Mouse (Mus musculus) neural tube, embryonic 11.5 days (tissue): ENCODE measurements around the gene Ip6k2. TPM values are rescaled to one million over a fixed set of nuclear protein-coding genes. Genes with fewer than 3 reads are reported as not detected.

Experiments used
- ATAC-seq: fragments of 200-750 bp; cut with Nextera tagmentation; 2 replicates; pipeline ENCODE4 v1.8.0; 2017; ENCODE audit warnings: moderate number of reproducible peaks, mild to moderate bottlenecking, moderate TSS enrichment, moderate library complexity; ENCODE audit not compliant: insufficient read depth, low FRiP score, low TSS enrichment
- DNase-seq: peaks from one replicate; pipeline ENCODE4 v3.0.0-alpha.2; 2015; ENCODE audit warnings: low spot score
- H3K27ac ChIP-seq: fragments of 300-500 bp; sonication (generic); 2 replicates; pipeline ENCODE4 v1.5.1; 2014; ENCODE audit warnings: low read depth, mild to moderate bottlenecking, low read length
- H3K27me3 ChIP-seq: fragments of 300-500 bp; sonication (generic); 2 replicates; pipeline ENCODE4 v1.6.1; 2014; ENCODE audit warnings: mild to moderate bottlenecking, low read length, mixed read lengths; ENCODE audit not compliant: control insufficient read depth, insufficient read depth
- H3K36me3 ChIP-seq: fragments of 300-500 bp; sonication (generic); 2 replicates; pipeline ENCODE4 v1.6.1; 2014; ENCODE audit warnings: mild to moderate bottlenecking, low read length, moderate library complexity, mixed read lengths; ENCODE audit not compliant: control insufficient read depth, insufficient read depth
- H3K4me1 ChIP-seq: fragments of 300-500 bp; sonication (generic); 2 replicates; pipeline ENCODE4 v1.6.1; 2014; ENCODE audit warnings: low read length, mixed read lengths; ENCODE audit not compliant: control insufficient read depth, insufficient read depth
- H3K4me2 ChIP-seq: fragments of 300-500 bp; sonication (generic); 2 replicates; pipeline ENCODE4 v1.6.1; 2014; ENCODE audit warnings: low read depth, mild to moderate bottlenecking, moderate library complexity
- H3K4me3 ChIP-seq: fragments of 300-500 bp; sonication (generic); 2 replicates; pipeline ENCODE4 v1.5.1; 2014; ENCODE audit warnings: low read depth, low read length
- H3K9ac ChIP-seq: fragments of 300-500 bp; sonication (generic); 2 replicates; pipeline ENCODE4 v1.6.1; 2014; ENCODE audit warnings: mild to moderate bottlenecking, low read length
- H3K9me3 ChIP-seq: fragments of 300-500 bp; sonication (generic); 2 replicates; pipeline ENCODE4 v1.6.1; 2016; ENCODE audit warnings: low read length; ENCODE audit not compliant: control insufficient read depth
- WGBS: fragments of 180-500 bp; shearing (Covaris S2); extraction: QIAGEN DNeasy Blood & Tissue Kit; methylation state at CpG from one replicate; pipeline ENCODE4 v1.1.7; 2014; 5-methylcytosine and 5-hydroxymethylcytosine counted together
- polyA plus RNA-seq: library from polyadenylated mRNA; unstranded; fragments of >200 nt; fragmentation: Nextera tagmentation; extraction: Ambion mirVana; gene quantifications from 2 replicates; pipeline ENCODE4 v1.2.1, GENCODE M21; 2014

The Ip6k2 gene
- polyA plus RNA-seq, 1 experiment from 2014 or later: 129 TPM

DNA sequence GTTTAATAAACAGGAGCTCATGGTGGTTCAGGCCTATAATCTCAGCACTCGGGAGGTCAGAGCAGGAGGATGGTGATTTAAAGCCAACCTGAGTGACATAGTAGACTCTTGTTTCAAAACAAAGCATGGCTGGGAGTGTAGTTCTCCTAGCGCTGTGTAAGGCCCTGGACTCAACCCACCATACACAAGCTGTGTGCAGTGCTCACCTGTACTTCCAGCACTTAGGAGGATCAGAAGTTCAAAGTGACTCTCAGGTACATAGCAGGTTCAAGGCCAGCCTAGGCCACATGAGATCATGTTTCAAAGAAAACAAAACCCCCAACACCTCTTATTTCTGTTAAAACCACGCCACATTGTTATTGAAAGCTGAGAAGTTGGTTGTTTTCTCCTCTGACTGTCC, 5.1 kb downstream of the Ip6k2 start:
- Histone ChIP-seq H3K4me3 (no peak overlapping the region), H3K9ac (no peak overlapping the region), H3K9me3 (no peaks in the 10 kb centered on the region), H3K4me2 (no peak overlapping the region), H3K27ac (no peak overlapping the region), H3K27me3 (no peaks in the 10 kb centered on the region), H3K36me3 (no peaks in the 10 kb centered on the region), H3K4me1 (peaks cover 33% of the 10 kb centered on the region)
- no peak for DNase-seq
- ATAC-seq: no peak
- WGBS: 79% methylated on average over 3 of the region's 3 CpGs

DNA sequence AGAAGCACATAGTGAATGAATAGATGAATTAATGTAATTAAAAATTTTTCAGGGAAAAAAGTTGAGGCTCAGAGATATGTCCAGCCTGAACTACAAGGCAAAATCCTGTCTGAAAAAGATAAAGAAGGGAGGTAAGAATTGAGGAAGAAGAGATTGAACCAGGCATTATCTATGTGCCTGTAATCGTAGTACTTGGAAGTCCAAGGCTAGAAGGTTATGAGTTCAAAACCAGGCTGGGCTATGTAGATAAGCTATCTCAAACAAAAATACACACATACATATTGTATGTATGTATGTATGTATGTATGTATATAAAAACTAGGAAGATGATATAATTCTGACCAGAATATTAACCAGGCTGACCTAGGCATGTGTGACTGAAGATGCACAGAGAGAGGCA, 8.7 kb downstream of the Ip6k2 start:
- peaks cover 18% of the 10 kb centered on the region for H3K4me1 ChIP-seq
- no peak overlapping the region for H3K4me2 ChIP-seq
- H3K4me3 ChIP-seq: no peak overlapping the region
- no peaks in the 10 kb centered on the region for H3K9me3 ChIP-seq
- H3K27ac ChIP-seq: no peak overlapping the region
- H3K9ac ChIP-seq: no peak overlapping the region
- H3K36me3 ChIP-seq: peaks cover 3% of the 10 kb centered on the region; the same call in 1 of the 2 replicates
- DNase-seq (no peak), ATAC-seq (no peak)
- 95% methylated on average over 1 of the region's 1 CpGs for WGBS
- H3K27me3 ChIP-seq: no peaks in the 10 kb centered on the region

DNA sequence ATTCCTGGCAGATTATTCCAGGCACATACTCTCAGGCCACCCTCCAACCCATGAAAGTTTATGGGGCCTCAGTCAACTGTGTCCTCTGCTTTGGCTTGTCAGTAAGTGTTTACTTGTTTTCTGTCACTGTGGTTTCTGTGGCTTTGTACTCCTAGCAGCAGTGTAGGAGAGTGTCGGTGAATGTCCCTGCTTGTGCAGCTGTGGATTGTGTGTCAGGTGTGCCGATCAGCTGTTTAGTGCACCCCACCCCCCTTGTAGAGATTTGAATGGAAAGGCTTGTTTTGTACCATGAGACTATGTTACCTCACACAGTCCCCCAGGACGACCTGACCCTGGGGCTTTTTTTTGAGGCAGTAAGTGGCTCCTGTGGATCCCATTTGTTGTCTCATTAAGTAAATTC, 9.1 kb downstream of the Ip6k2 start:
- H3K36me3 ChIP-seq: peaks cover 5% of the 10 kb centered on the region; the same call in 1 of the 2 replicates
- no peak overlapping the region for H3K4me3 ChIP-seq
- H3K27ac ChIP-seq: no peak overlapping the region
- no peak overlapping the region for H3K4me2 ChIP-seq
- no peaks in the 10 kb centered on the region for H3K9me3 ChIP-seq
- no peak for ATAC-seq
- H3K27me3 ChIP-seq: no peaks in the 10 kb centered on the region
- peaks cover 15% of the 10 kb centered on the region for H3K4me1 ChIP-seq
- DNase-seq: no peak
- 65% methylated on average over 3 of the region's 3 CpGs for WGBS
- H3K9ac ChIP-seq: no peak overlapping the region

DNA sequence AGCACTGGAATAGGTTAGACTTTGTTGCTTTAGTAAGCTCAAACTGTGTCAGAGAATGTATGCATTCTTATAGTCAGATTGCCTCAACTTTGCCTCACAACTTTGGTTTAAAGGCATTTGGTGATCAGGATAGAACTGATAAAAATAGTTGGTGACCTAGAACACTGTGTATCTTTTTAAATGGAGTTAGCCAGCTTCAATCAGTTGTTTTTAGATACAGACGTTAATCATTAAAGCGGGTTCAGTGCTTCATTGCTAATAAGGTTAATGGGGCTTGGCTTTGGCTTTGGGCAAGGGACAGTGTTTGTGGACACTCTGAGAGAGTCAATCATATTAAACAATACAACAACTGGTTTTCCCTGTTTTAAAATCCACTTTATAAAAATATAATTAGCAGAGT, 11.7 kb downstream of the Ip6k2 start:
- no peak for DNase-seq
- Histone ChIP-seq H3K27ac (no peak overlapping the region), H3K27me3 (no peaks in the 10 kb centered on the region), H3K4me1 (peaks cover 9% of the 10 kb centered on the region; the same call in 1 of the 2 replicates), H3K4me2 (no peak overlapping the region), H3K36me3 (peaks cover 8% of the 10 kb centered on the region), H3K9ac (no peak overlapping the region), H3K9me3 (no peaks in the 10 kb centered on the region), H3K4me3 (no peak overlapping the region)
- 64% methylated on average over 2 of the region's 2 CpGs for WGBS
- ATAC-seq: no peak

DNA sequence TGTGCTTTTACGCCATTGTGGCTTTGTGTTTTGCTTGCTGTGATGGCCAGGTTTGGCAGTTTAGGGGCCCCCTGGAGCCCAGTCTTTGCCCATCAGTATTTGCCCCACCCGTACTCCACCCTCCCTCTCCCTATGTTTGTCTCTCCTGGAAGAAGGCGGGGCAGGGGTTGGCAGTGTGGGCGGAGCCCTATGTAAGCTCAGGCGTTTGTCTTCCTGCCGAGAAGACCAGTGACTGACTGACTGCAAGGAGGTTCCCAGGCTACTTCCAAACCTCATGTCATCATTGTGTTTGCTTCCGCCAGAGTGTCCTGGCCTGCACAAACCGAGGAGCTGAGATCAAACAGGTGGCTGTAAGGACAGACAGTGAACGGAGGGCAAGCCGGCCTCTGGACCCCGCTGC, 12.2 kb downstream of the Ip6k2 start:
- no peak; the same call in 1 of the 2 replicates for ATAC-seq
- Histone ChIP-seq H3K4me1 (peaks cover 9% of the 10 kb centered on the region; the same call in 1 of the 2 replicates), H3K4me3 (no peak overlapping the region), H3K4me2 (no peak overlapping the region), H3K36me3 (peaks cover 8% of the 10 kb centered on the region), H3K9me3 (no peaks in the 10 kb centered on the region), H3K9ac (no peak overlapping the region), H3K27ac (no peak overlapping the region), H3K27me3 (no peaks in the 10 kb centered on the region)
- WGBS: 34% methylated on average over 11 of the region's 11 CpGs
- peak; percentile 21 for DNase-seq

DNA sequence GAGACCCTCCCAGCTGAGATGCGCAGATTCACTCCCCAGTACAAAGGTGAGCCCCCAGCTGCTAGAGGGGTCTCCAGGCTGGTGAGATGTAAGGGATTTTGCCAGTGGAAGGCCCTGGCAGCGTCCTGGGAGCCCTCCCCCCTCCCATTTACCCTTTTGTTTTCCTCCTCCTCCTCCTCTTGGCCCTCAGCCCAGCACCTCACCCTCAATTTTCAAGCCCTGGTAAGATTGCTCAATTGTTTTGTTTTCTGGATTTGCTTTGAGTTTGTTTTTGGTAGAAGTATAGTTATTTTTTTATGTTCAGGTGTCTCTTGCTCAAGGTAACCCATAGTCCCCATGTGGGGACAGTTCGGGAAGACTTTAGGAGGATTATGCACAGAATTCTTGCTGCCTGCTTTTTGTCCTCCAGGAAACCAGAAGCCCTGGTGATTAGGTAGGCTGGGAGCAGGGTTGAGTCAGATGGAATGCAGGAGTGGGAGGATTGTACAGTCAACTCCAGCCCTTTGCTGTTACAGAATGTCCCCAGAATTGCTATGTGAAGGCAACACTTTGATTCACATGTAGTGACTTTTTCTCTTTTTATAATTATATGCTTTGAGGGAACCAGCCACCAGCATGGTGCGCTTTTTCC, 12.9 kb downstream of the Ip6k2 start:
- H3K36me3 ChIP-seq: peaks cover 8% of the 10 kb centered on the region
- WGBS: 85% methylated on average over 4 of the region's 4 CpGs
- ATAC-seq (no peak), DNase-seq (no peak)
- no peak overlapping the region for H3K4me2 ChIP-seq
- no peaks in the 10 kb centered on the region for H3K27me3 ChIP-seq
- no peak overlapping the region for H3K4me3 ChIP-seq
- H3K4me1 ChIP-seq: peaks cover 9% of the 10 kb centered on the region; the same call in 1 of the 2 replicates
- H3K9me3 ChIP-seq: no peaks in the 10 kb centered on the region
- H3K9ac ChIP-seq: no peak overlapping the region
- H3K27ac ChIP-seq: no peak overlapping the region

DNA sequence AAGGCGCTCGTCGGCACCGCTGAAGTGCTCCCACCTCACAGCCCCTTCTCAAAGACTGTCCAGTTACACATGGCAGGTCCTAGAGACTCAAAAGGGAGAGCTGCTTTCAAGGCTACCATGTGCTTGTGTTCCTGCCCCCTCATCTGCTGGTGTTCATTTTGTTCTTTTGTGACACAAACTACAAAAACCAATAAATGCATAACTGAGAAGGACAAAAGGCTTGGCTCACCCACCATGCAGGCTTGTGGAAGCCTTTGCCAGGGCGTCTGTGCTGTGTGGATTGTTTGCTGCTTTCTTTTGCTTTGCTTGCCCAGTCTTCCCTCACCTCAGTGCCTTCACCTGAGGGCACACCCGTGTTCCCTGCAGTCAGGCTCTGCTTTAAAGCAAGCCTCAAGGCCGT, 13.9 kb downstream of the Ip6k2 start:
- Histone ChIP-seq H3K36me3 (peaks cover 8% of the 10 kb centered on the region), H3K9me3 (no peaks in the 10 kb centered on the region), H3K4me2 (no peak overlapping the region), H3K4me3 (no peak overlapping the region), H3K27me3 (no peaks in the 10 kb centered on the region), H3K9ac (no peak overlapping the region), H3K4me1 (0 out of 2 replicates have a peak, but pooled peaks cover 5% of the 10 kb centered on the region), H3K27ac (no peak overlapping the region)
- ATAC-seq (no peak), DNase-seq (no peak)
- WGBS: 90% methylated on average over 7 of the region's 7 CpGs

DNA sequence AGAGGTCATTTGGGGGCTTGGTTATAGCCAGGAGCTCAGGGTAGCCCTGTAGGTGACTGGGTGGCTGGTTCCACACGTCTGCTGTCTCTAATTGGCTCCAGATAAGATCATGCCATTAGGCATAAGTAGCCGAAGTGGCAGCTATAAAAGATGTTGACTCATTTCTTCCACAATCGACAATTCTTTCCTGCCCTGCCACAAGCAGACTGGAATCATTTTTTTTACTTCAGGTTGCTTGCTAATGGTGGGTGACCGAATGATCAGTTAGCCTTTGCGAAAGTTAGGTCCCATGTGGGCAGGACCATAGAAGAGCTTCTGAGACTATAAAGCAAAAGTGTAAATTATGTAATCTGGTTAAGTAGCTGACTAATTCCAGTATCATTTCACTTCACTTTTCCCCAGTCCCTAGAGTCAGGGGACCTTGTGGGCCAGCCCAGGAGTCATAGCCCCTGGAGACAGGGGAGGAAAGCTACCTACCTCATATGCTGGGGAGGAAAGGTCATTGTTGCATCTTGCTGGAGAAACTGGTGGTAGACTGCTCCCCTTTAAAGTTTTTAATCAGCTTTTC, 15.0 kb downstream of the Ip6k2 start:
- H3K36me3 ChIP-seq: peaks cover 10% of the 10 kb centered on the region
- WGBS: 86% methylated on average over 5 of the region's 5 CpGs
- 0 out of 2 replicates have a peak, but pooled peaks cover 2% of the 10 kb centered on the region for H3K4me1 ChIP-seq
- H3K4me3 ChIP-seq: no peak overlapping the region
- H3K27me3 ChIP-seq: no peaks in the 10 kb centered on the region
- no peaks in the 10 kb centered on the region for H3K9me3 ChIP-seq
- no peak overlapping the region for H3K27ac ChIP-seq
- no peak overlapping the region for H3K9ac ChIP-seq
- no peak for DNase-seq
- no peak overlapping the region for H3K4me2 ChIP-seq
- ATAC-seq: no peak

DNA sequence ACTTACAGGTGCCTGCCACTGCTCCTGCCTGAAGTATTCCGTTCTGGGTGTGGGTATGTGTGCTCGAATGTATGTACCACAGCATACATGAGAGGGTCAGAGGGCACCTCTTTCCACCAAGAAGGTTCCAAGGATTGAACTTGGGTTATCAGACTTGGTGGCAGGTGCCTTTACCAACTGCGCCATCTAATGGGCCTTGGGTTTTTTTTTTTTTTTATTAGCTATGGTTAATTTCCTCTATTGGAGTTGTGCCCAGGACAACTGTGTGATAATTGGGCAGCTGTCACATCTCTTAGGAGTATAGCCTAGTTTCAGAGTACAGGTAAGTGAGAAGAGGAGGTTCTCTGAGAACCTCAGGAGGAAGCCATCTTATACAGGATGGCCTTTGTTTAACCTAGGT, 16.0 kb downstream of the Ip6k2 start:
- DNase-seq (no peak), ATAC-seq (no peak)
- Histone ChIP-seq H3K36me3 (peaks cover 17% of the 10 kb centered on the region), H3K4me3 (no peak overlapping the region), H3K9ac (no peak overlapping the region), H3K27ac (no peak overlapping the region), H3K9me3 (no peaks in the 10 kb centered on the region), H3K4me1 (no peaks in the 10 kb centered on the region), H3K4me2 (no peak overlapping the region), H3K27me3 (no peaks in the 10 kb centered on the region)
- WGBS: 89% methylated on average over 3 of the region's 3 CpGs
